In genomic region chr5:93040095-93040494, GRCm38 (mm10) we compare ENCODE assay signal across 20 mouse cellular contexts. TPM values are rescaled to one million over a fixed set of nuclear protein-coding genes. Genes with fewer than 3 reads are reported as not detected.
DNase-seq lines count a peak whose midpoint lies in the region; ATAC-seq and TF ChIP-seq lines count a peak whose summit lies in the region.
"Had no signal": no experiment of that assay in that cellular context is flagged by ENCODE, and none has a peak within 500 bp of the region (broad histone marks: within the 10 kb centered on the region; RNA-seq: fewer than 3 reads in every experiment).

No protein-coding gene starts in this region.

- WGBS in liver, adult 2 months, result 10% methylated on average over 5 of the region's 5 CpGs
- WGBS in liver, embryonic 11.5 days, result 33% methylated on average over 5 of the region's 5 CpGs

- no peaks in the 10 kb centered on the region for H3K9me3 ChIP-seq in liver, embryonic 11.5 days (ENCODE audit: control insufficient read depth, low read length)
- H3K9me3 ChIP-seq: heart, embryonic 10.5 days; limb, embryonic 15.5 days had no signal

- no peak for ATAC-seq in liver, embryonic 11.5 days (replicated peaks; ENCODE audit: low FRiP score)
- ATAC-seq: forebrain, postnatal 0 days had no signal

- peaks cover 21% of the 10 kb centered on the region for H3K4me1 ChIP-seq in liver, adult 2 months (ENCODE audit: control insufficient read depth, insufficient read depth, low read length)
- peaks cover 11% of the 10 kb centered on the region for H3K4me1 ChIP-seq in liver, embryonic 11.5 days (replicated peaks; ENCODE audit: control insufficient read depth, insufficient read depth, low read length)

- H3K27ac ChIP-seq in liver, adult 2 months (replicated peaks; ENCODE audit: insufficient read depth, low read depth, low read length), result peak overlapping the region; percentile 22; the same call in 1 of the 2 replicates
- H3K27ac ChIP-seq in liver, embryonic 11.5 days (ENCODE audit: low read depth, low read length), result no peak overlapping the region
- H3K27ac ChIP-seq: heart, embryonic 10.5 days; hindbrain, embryonic 14.5 days; layer of hippocampus, adult 2 months; limb, embryonic 15.5 days had no signal

- H3K36me3 ChIP-seq in liver, adult 2 months (ENCODE audit: control insufficient read depth, insufficient read depth, low read length), result no peaks in the 10 kb centered on the region
- H3K36me3 ChIP-seq in liver, embryonic 11.5 days (ENCODE audit: control insufficient read depth, insufficient read depth, low read length), result no peaks in the 10 kb centered on the region
- H3K36me3 ChIP-seq: heart, embryonic 10.5 days; limb, embryonic 15.5 days had no signal

- no peak for TF ChIP-seq CTCF in liver, adult 2 months (IDR thresholded peaks at IDR 0.05; ENCODE audit: low read depth, low read length)

- H3K4me2 ChIP-seq in liver, embryonic 11.5 days, result no peak overlapping the region
- H3K4me2 ChIP-seq: hindbrain, embryonic 14.5 days; limb, embryonic 15.5 days; midbrain, embryonic 11.5 days had no signal

- TF ChIP-seq POLR2A in liver, adult 2 months (IDR thresholded peaks at IDR 0.05; ENCODE audit: extremely low read depth, insufficient read depth, low read length), result no peak

- H3K79me2 ChIP-seq in liver, adult 2 months (ENCODE audit: control insufficient read depth, insufficient read depth, low read length), result peaks cover 9% of the 10 kb centered on the region; the same call in 1 of the 2 replicates

- peak; percentile 27 for DNase-seq in cerebellum, adult 9-10 months
- no peak for DNase-seq in cerebellum, adult 18-20 months
- peak; percentile 89 for DNase-seq in liver, adult 2 months (ENCODE audit: extremely low read depth, low read depth, low spot score)
- no peak for DNase-seq in liver, embryonic 11.5 days (ENCODE audit: low spot score)
- DNase-seq in kidney, postnatal 4 days, result peak; percentile 43 to 68
- DNase-seq in yolk sac, embryonic 10.5 days (ENCODE audit: low spot score), result peak; percentile 93
- DNase-seq in spleen, postnatal 10 days (ENCODE audit: low spot score in 2 of 2), result no peak
- no peak for DNase-seq in Muller cell, postnatal 12 days (ENCODE audit: inconsistent ontology term)
- DNase-seq: adrenal gland, adult 8-10 months; forebrain, postnatal 0 days; gastrocnemius, postnatal 10 days; heart, postnatal 14 days; right cerebral cortex, adult 18-20 months had no signal

- no peak overlapping the region for H3K4me3 ChIP-seq in liver, adult 2 months (ENCODE audit: insufficient read depth, low read depth, low read length)
- no peak overlapping the region for H3K4me3 ChIP-seq in liver, embryonic 11.5 days (ENCODE audit: low read depth, low read length)
- H3K4me3 ChIP-seq: erythroblast, embryonic 14.5 days; heart, embryonic 10.5 days; layer of hippocampus, adult 2 months; limb, embryonic 15.5 days had no signal

- no peak overlapping the region for H3K9ac ChIP-seq in liver, adult 2 months (ENCODE audit: low read depth, low read length)
- no peak overlapping the region for H3K9ac ChIP-seq in liver, embryonic 11.5 days (ENCODE audit: low read depth, low read length)
- H3K9ac ChIP-seq: forebrain, postnatal 0 days; hindbrain, embryonic 14.5 days; limb, embryonic 15.5 days had no signal

- no peaks in the 10 kb centered on the region for H3K27me3 ChIP-seq in liver, adult 2 months (ENCODE audit: control insufficient read depth, insufficient read depth, low read length)
- peaks cover 34% of the 10 kb centered on the region for H3K27me3 ChIP-seq in liver, embryonic 11.5 days (replicated peaks; ENCODE audit: control insufficient read depth, insufficient read depth, low read length)
- H3K27me3 ChIP-seq: CH12.LX had no signal

RNA-seq across cellular contexts. Expression of gene Sowahb, which starts 4.7 kb away (rescaled TPM):
- total RNA-seq in liver, adult 2 months (2014; rRNA removed), result 1.2 and 1.6 TPM in 2 replicates
- polyA plus RNA-seq in liver, adult 2 months (2012; rRNA removed), result 3.4 and 3.9 TPM in 2 replicates
- 0.44 and 0.51 TPM in 2 replicates for polyA plus RNA-seq in liver, embryonic 11.5 days (2014; fragmentation: Nextera tagmentation; extraction: Ambion mirVana)
- total RNA-seq: CH12.LX; heart, postnatal 14 days had no signal
- polyA plus RNA-seq: hindbrain, embryonic 14.5 days had no signal

RNA-seq across cellular contexts. Expression of gene Sept11, which starts 53.1 kb away (rescaled TPM):
- 7.1 and 10.7 TPM in 2 replicates for total RNA-seq in liver, adult 2 months (2014; rRNA removed)
- polyA plus RNA-seq in liver, adult 2 months (2012; rRNA removed), result 7.3 and 9.2 TPM in 2 replicates
- polyA plus RNA-seq in liver, embryonic 11.5 days (2014; fragmentation: Nextera tagmentation; extraction: Ambion mirVana), result 89.0 and 95.1 TPM in 2 replicates

Comparison
In these comparisons a context has a peak if more than half of its experiments do, and no peak if none do; other contexts are left out.
1. DNase-seq: peak in cerebellum, adult 9-10 months (single experiment), liver, adult 2 months (single experiment), kidney, postnatal 4 days (2 of 2) and yolk sac, embryonic 10.5 days (single experiment); none in cerebellum, adult 18-20 months (0 of 2), liver, embryonic 11.5 days (single experiment), spleen, postnatal 10 days (0 of 2) and Muller cell, postnatal 12 days (single experiment).